Mouse (Mus musculus) spleen, postnatal 36 days (tissue): ENCODE data around the gene 2310033P09Rik.
A peak's percentile ranks its signal among the peaks of the same experiment; 100 is the strongest.

ENCODE experiments used
- DNase-seq, 2 experiments: peaks; one replicate each; pipeline ENCODE4 v3.0.0; 2022; ENCODE audit warnings: low spot score in 2 of 2, mixed read lengths in 1 of 2

2310033P09Rik gene

GRCm38 (mm10) chr11:59228122-59228953 is 20.2 kb downstream of the 2310033P09Rik start, which contains the start of gene Arf1:
Gene Arf1 (minus strand): TSS chr11:59228270.
- peak; percentile 95 to 96 for DNase-seq

GRCm38 (mm10) chr11:59230144-59230760 is 22.1 kb downstream of the 2310033P09Rik start:
- peak; percentile 24 to 57 for DNase-seq

- DNase-seq, result no peak
Measured at GRCm38 (mm10) chr11:59232797-59233196, 24.7 kb downstream of the 2310033P09Rik start.

- DNase-seq, result peak; percentile 29 to 40
Measured at GRCm38 (mm10) chr11:59238525-59239427, 30.7 kb downstream of the 2310033P09Rik start.

GRCm38 (mm10) chr11:59239428-59239785 is 31.3 kb downstream of the 2310033P09Rik start:
- DNase-seq, result no peak

- DNase-seq, result no peak
Measured at GRCm38 (mm10) chr11:59239796-59240195, 31.7 kb downstream of the 2310033P09Rik start.

- DNase-seq, result no peak
Measured at GRCm38 (mm10) chr11:59241841-59242240, 33.7 kb downstream of the 2310033P09Rik start.

GRCm38 (mm10) chr11:59243856-59244255 is 35.7 kb downstream of the 2310033P09Rik start:
- DNase-seq, result no peak

- DNase-seq, result no peak
Measured at GRCm38 (mm10) chr11:59248101-59248500, 40.0 kb downstream of the 2310033P09Rik start.

- peak in 1 of 2 experiments; percentile 7 for DNase-seq
Measured at GRCm38 (mm10) chr11:59259647-59260046, 51.5 kb downstream of the 2310033P09Rik start.
